Mouse (Mus musculus): Measurements from ENCODE around the gene Rgcc. TPM values are rescaled to one million over a fixed set of nuclear protein-coding genes. Genes with fewer than 3 reads are reported as not detected.
A peak's percentile ranks its signal among the peaks of the same experiment; 100 is the strongest.

Gene Rgcc
- polyA plus RNA-seq, 1 experiment: 325 TPM

DNA sequence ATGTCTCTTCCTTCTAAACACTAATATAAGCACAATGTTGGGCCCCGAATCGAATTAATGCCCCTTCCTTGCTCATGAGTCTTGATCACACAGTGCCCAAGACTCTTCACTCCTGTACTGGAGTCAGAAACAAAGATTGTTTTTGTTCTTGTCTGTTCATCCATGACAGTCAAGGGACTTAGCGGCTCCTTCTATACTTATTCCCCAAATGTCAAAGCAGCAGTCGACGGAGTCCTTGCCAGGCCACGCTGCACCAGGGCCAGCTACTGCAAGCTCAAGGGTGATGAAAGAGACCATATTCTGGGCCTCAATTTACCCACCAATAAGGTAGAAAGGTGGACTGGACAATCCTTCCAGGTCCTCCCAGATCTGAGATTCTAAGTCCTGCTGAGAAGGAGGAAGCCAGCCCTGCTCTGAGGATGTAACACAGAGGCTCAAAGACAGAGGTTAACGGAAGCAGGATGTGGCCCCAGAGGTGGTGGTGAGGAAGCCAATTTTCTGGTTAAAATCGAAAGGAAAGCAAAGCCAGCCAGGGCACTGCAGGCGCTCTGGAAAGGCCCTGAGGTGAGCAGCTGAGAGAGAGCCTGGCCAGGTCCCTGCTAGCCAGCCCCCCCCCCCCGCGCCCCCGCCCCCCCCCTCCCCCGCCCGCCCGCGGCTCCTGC, 8.2 kb downstream of the Rgcc start:
- H3K4me3 ChIP-seq (ENCODE audit: insufficient read depth, low read depth, low read length): peak overlapping the region; percentile 4; the same call in 1 of the 2 replicates
- peaks cover 40% of the 10 kb centered on the region for H3K4me1 ChIP-seq (ENCODE audit: control insufficient read depth, insufficient read depth, insufficient read length, low read length)
- H3K27ac ChIP-seq (replicated peaks; ENCODE audit: low read depth, low read length): peak overlapping the region; percentile 84

DNA sequence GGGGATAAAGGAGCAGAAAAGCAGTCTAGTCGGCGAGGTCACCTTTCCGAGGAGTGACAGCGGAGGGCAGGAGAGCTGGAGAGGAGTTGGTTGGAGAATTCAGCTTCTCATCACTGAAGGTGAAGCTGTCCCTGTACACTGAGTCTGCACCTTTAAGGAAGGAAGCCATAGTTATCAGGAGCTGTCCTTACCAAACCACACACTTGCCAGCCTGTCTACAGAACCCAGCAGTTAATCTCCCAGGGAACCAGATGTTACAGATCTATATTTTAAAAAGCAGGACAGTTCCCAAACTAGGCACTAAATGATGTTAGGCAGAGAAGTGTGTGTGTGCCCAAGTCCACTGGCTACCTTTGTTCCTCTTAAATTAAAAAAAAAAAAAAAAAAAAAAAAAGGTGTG, 9.8 kb downstream of the Rgcc start:
- no peak overlapping the region for H3K4me3 ChIP-seq (ENCODE audit: insufficient read depth, low read depth, low read length)
- peaks cover 40% of the 10 kb centered on the region for H3K4me1 ChIP-seq (ENCODE audit: control insufficient read depth, insufficient read depth, insufficient read length, low read length)
- H3K27ac ChIP-seq (replicated peaks; ENCODE audit: low read depth, low read length): peak overlapping the region; percentile 84

DNA sequence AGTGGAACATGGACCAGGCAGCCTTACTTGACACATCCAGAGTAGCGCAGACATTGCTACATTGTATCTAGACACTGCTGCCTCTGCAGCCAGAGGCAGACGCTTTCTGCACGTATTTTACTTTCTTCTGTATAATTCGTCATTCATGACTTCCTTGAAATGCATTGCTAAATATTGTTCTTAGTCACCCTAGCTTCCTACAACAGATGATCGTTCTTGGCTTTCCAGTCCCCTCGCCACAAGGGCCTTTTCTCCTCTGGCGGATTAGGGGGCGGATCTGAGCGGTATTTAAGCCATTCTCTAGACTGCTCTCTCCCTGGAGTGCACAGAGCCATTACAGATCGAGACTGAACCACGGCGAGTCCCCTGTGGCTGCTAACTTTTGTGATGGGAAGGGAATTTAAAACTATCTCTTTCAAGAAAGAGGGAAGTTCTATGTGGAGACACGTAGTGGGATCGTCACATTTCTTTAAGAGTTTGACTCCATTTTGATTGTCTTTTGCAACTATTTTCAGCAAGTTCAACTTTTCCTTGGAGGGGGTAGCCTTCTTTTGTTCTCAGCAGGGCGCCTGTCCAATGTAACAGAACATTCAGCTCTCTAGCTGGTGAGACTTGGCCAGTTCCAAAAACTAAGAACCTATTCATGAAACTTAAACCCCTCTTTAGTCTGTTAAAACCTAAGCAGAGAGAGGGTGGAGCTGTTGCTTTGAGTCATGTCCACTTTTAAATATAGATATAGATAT, 10.6 kb downstream of the Rgcc start:
- Histone ChIP-seq H3K27ac (replicated peaks; ENCODE audit: low read depth, low read length) (peak overlapping the region; percentile 68), H3K4me3 (ENCODE audit: insufficient read depth, low read depth, low read length) (peak overlapping the region; percentile 2; the same call in 1 of the 2 replicates), H3K4me1 (ENCODE audit: control insufficient read depth, insufficient read depth, insufficient read length, low read length) (peaks cover 40% of the 10 kb centered on the region)

DNA sequence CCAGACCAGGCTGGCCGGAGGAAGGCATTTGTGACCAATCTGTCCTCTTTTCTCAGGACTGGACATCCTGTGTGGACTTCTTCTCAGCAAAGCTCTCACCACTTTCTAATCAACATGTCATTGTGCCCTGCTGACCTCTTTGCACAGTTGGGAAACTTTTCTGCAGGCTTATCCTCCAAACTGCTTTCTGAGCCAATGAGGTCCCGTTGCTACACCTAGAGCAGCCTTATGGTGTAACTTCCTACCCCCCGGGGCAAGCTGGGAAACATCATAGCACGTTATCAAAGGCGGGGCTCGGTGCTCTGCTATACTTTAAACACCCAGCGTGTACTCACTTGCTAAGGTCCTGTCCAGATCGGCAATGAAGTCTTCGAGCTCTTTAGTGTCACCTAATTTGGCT, 11.5 kb downstream of the Rgcc start:
- Histone ChIP-seq H3K4me1 (ENCODE audit: control insufficient read depth, insufficient read depth, insufficient read length, low read length) (peaks cover 30% of the 10 kb centered on the region), H3K4me3 (ENCODE audit: insufficient read depth, low read depth, low read length) (no peak overlapping the region), H3K27ac (replicated peaks; ENCODE audit: low read depth, low read length) (peak overlapping the region; percentile 68)

DNA sequence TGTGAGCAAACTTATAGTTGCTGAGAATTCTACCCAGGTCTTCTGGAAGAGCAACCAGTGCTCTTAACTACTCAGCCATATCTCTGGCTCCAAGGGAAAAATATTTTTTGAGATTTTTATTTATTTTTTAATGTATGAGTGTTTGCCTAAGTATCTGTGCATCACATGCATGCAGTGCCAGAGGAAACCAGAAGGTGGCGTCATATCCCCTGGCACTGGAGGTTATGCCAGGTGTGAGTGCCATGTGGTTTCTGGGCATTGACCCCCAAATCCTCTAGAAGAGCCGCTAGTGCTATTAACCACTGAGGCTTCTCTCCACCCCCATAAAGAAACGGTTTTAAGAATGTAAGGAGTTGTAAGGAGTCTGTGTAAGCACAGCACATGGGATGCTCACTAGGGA, 13.2 kb downstream of the Rgcc start:
- no peak overlapping the region for H3K27ac ChIP-seq (replicated peaks; ENCODE audit: low read depth, low read length)
- peaks cover 28% of the 10 kb centered on the region for H3K4me1 ChIP-seq (ENCODE audit: control insufficient read depth, insufficient read depth, insufficient read length, low read length)
- no peak overlapping the region for H3K4me3 ChIP-seq (ENCODE audit: insufficient read depth, low read depth, low read length)

DNA sequence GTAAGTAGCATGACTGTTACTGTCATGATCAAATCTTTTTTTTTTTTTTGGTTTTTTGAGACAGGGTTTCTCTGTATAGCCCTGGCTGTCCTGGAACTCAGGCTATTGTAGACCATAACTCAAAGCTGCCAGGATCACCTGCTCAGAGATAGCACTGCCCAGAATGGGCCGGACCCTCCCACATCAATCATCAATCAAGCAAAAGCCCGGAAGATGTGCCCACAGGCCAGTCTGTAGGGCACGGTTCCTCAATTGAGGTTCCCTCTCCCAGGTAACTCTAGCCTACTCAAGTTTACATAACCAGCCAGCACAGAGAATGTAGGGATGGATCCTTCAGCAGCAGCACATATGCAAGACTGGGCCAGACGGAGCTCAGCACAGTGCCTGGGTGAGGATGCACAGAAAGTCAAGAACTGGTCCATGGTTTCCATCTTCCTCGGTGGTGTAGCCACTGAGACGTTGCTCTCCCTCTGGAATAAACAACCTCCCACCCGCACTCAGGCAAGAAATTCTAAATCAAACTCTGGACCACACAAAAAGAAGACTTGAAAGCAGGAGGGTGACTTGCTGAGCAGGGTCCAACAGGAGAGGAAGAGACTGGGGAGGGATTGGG, 14.1 kb downstream of the Rgcc start:
- Histone ChIP-seq H3K4me3 (ENCODE audit: insufficient read depth, low read depth, low read length) (no peak overlapping the region), H3K4me1 (ENCODE audit: control insufficient read depth, insufficient read depth, insufficient read length, low read length) (peaks cover 21% of the 10 kb centered on the region), H3K27ac (replicated peaks; ENCODE audit: low read depth, low read length) (peak overlapping the region; percentile 46)

DNA sequence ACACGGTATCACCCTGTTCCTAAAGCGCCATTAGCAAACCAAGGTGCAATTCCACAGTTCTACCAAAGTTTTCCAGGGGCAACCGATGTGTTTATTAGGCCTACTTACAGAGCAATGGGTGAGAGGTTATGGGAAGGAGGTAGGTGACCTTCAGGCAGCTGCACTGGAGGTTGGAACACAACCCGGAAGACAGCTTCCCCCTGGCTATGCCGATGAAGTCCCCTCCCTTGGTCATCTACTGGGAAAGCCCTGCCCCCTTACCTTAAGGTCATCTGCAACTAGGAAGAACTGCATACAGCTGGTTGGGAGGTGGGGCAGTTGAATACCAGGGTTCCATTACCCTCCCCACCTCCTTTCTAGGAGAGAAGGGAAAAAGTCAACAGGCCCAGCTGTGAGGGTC, 15.9 kb downstream of the Rgcc start:
- Histone ChIP-seq H3K4me3 (ENCODE audit: insufficient read depth, low read depth, low read length) (no peak overlapping the region), H3K4me1 (ENCODE audit: control insufficient read depth, insufficient read depth, insufficient read length, low read length) (peaks cover 8% of the 10 kb centered on the region), H3K27ac (replicated peaks; ENCODE audit: low read depth, low read length) (peak overlapping the region; percentile 37)

DNA sequence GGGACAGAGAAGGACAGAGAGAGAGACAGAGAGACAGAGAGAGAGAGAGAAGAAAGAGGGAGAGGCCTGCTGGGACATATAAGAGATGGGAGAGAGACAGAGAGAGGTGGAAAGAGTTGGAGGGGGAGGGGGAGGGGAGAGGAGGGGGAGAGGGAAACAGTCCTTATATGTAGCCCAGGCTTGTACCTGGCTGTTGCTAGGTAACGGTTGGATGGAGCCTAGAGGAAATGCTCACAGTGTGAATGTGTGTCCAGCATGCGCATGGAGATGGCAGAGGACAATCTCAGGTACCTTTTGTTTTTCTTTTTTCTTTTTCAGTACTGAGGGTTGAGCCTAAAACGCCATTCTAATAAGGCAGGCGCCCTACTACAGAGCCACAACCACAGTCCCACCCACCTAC, 16.8 kb downstream of the Rgcc start:
- no peak overlapping the region for H3K4me3 ChIP-seq (ENCODE audit: insufficient read depth, low read depth, low read length)
- H3K27ac ChIP-seq (replicated peaks; ENCODE audit: low read depth, low read length): 0 out of 2 replicates have a peak overlapping the region, but pooled peaks have one; percentile 16
- H3K4me1 ChIP-seq (ENCODE audit: control insufficient read depth, insufficient read depth, insufficient read length, low read length): peaks cover 2% of the 10 kb centered on the region; the same call in 1 of the 2 replicates

DNA sequence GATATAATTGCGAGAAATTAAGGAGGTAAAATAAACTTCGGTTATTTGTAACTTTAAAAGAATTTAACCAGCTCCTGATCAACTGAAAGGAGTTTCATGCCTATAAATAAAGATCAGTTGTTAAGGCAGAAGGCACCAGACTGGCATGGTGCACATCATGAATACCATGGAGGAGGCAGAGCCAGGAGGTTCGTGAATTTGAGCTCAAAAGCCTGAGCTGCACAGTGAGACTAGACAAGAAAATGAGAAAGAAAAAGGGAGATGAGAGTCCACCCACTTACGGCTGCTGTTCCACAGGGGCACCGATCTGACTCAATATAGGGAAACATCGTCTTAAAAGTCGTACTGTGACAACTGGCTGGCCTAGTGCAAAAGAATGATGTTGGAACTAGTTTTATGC, 17.5 kb downstream of the Rgcc start:
- Histone ChIP-seq H3K27ac (replicated peaks; ENCODE audit: low read depth, low read length) (0 out of 2 replicates have a peak overlapping the region, but pooled peaks have one; percentile 2), H3K4me3 (ENCODE audit: insufficient read depth, low read depth, low read length) (no peak overlapping the region), H3K4me1 (ENCODE audit: control insufficient read depth, insufficient read depth, insufficient read length, low read length) (peaks cover 8% of the 10 kb centered on the region)

DNA sequence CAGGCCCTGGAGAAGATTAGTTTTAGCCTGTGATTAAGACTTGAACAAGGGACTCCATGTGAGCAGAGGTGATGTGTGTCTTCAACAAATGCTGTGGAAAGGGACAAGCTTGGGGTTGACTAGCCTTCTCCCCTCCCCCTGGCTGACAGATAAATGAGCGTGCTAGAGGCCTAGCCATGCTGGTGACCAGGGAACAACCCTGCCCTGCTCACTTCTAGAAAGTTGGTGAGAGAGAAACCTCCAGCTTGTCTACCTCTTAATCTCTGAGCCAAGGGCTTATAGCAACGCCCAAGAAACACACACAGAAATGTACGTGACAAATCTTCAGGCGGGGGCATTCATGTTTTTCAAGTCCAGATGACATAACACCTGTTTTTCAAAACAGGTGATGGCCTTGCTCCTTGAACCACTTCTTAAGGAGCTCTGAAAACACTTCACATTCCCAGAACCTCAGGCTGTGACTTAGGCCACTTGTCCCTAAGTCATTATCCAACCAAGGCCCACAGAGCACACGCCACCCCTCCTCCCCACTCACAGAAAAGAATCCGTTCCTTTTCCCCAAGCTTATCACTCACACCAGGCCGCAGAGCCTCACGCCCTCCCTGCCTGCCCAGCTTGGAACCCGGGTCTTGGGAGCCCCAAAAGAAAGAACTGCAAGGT, 19.4 kb downstream of the Rgcc start:
- Histone ChIP-seq H3K4me3 (ENCODE audit: insufficient read depth, low read depth, low read length) (no peak overlapping the region), H3K27ac (replicated peaks; ENCODE audit: low read depth, low read length) (peak overlapping the region; percentile 48), H3K4me1 (ENCODE audit: control insufficient read depth, insufficient read depth, insufficient read length, low read length) (peaks cover 25% of the 10 kb centered on the region)

DNA sequence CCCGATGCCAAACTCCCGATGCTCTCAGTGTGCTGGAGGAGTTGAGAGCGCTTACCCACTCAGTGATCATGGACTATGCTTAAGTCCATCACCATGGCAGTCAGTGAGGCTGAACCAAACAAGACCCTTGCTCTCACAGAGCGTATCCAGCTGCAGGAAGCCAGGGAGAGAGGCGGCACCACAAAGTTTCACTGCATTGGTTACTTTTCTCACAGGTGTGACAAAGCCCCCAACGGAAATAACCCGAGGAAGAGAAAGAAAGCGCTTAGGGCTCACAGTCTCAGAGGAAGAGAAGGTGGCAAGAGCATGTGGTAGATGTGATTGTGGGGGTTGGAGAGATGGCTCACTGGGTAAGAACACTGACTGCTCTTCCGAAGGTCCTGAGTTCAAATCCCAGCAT, 21.0 kb downstream of the Rgcc start:
- Histone ChIP-seq H3K4me1 (ENCODE audit: control insufficient read depth, insufficient read depth, insufficient read length, low read length) (peaks cover 37% of the 10 kb centered on the region), H3K27ac (replicated peaks; ENCODE audit: low read depth, low read length) (peak overlapping the region; percentile 10; the same call in 1 of the 2 replicates), H3K4me3 (ENCODE audit: insufficient read depth, low read depth, low read length) (no peak overlapping the region)

DNA sequence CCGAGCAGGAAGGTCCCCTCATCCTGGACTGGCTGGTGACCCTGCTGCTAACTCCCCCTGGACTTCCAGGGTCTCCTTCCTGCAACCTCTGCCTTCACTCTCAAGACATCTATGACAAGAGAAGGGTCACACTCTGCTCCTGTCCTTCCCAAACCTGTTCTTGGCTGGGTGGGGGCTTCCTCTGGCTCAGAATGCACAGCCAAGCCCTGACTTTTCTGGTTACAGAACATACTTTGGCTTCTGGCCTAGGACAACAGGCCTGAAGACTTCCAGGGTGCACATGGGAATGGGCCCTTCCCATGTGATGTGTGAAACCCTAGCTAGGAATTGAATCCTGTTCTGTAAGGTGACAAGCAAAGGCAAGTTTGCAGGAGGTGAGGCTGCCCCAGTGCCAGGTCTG, 22.0 kb downstream of the Rgcc start:
- Histone ChIP-seq H3K4me1 (ENCODE audit: control insufficient read depth, insufficient read depth, insufficient read length, low read length) (peaks cover 37% of the 10 kb centered on the region), H3K4me3 (ENCODE audit: insufficient read depth, low read depth, low read length) (no peak overlapping the region), H3K27ac (replicated peaks; ENCODE audit: low read depth, low read length) (peak overlapping the region; percentile 96)

DNA sequence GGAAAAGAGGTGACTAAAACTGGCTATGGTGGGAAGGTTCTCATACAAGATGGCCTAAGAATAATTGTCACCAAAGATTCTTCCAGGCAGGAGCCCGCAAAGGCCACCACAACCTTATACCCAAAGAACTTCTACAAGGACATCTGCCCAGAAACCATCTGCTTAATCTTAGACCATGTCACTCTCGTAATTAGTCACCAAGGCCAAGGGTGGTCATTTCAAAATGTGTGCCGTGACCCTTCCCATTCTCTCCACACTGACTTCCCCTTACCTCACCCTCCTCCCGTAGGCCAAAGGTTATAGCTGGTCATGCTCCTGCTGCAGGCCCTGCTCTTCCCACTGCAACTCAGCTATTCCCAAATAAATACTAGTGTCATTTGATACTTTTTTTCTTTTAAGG, 22.5 kb downstream of the Rgcc start:
- H3K4me1 ChIP-seq (ENCODE audit: control insufficient read depth, insufficient read depth, insufficient read length, low read length): peaks cover 40% of the 10 kb centered on the region
- H3K27ac ChIP-seq (replicated peaks; ENCODE audit: low read depth, low read length): peak overlapping the region; percentile 96

DNA sequence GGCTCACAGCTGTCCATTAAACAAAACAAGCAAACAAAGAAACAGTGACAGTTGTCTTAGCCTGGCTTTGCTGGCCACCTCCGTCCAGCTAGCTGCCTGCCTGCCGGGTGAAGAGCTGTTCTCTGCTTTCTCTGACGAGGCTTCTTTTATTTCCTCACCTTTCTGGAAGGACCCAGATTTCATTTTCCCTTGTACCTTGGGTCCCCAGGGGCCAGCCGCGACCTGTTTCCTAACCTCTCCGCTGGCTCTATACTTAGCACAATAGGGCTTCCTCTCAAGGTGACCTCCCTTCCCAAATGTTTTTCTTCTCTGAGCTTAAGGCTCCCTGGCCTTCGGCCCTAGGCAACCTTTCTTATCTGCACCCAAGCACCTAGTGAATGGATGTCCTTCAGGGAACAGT, 23.5 kb downstream of the Rgcc start:
- H3K27ac ChIP-seq (replicated peaks; ENCODE audit: low read depth, low read length): peak overlapping the region; percentile 96
- H3K4me1 ChIP-seq (ENCODE audit: control insufficient read depth, insufficient read depth, insufficient read length, low read length): peaks cover 48% of the 10 kb centered on the region
- no peak overlapping the region for H3K4me3 ChIP-seq (ENCODE audit: insufficient read depth, low read depth, low read length)

More for the DNA sequence above, 22.5 kb downstream of the Rgcc start:
- no peak overlapping the region for H3K4me3 ChIP-seq (ENCODE audit: insufficient read depth, low read depth, low read length)

DNA sequence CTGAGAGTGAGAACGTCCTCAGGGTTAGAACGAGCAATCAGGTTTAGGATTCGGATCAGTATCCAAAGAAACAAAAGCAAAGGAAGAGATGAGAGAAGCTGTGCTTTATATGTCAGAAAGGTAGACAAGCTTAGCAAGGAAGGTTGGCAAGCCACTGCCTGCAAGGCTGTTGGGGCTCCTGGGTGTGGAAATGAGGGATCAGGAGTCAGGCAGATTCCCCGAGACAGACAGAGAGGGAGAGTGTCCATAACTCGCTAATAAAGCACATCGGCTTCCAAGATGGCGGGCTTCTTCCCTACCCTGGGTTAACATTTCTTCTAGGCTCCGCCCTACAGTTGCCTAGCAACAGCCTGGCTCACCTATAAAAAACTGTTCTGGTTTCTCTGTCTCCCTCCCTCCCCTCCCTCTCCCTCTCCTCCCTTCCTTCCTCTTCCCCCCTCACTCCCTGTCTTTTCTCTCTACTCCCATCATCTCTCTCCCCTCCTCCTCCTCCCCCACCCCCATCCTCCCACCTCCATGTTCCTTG, 25.5 kb downstream of the Rgcc start:
- H3K27ac ChIP-seq (replicated peaks; ENCODE audit: low read depth, low read length): peak overlapping the region; percentile 65
- H3K4me1 ChIP-seq (ENCODE audit: control insufficient read depth, insufficient read depth, insufficient read length, low read length): peaks cover 61% of the 10 kb centered on the region
- H3K4me3 ChIP-seq (ENCODE audit: insufficient read depth, low read depth, low read length): no peak overlapping the region
